Comparison of ENCODE assay signal across 10 mouse cellular contexts in the genomic region with DNA sequence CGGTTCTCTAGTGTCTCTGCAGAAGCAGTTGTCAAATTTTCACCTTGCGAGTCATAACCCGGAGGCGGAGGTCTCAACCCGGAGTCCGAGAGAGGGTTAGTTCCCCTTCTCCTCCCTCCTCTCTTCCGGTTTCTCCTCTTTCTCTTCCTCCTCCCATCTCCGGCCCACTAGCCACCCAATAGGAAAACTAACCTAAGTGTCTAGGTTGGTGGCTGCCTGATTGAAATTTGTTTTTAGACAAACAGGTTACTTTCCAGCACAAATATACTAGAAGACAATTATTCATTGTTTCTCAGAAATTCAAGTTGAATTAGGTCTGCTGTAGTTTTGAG. TPM values are rescaled to one million over a fixed set of nuclear protein-coding genes. Genes with fewer than 3 reads are reported as not detected.
DNase-seq lines count a peak whose midpoint lies in the region; ATAC-seq and TF ChIP-seq lines count a peak whose summit lies in the region.
"Had no signal": no experiment of that assay in that cellular context is flagged by ENCODE, and none has a peak within 500 bp of the region (broad histone marks: within the 10 kb centered on the region; RNA-seq: fewer than 3 reads in every experiment).

No protein-coding gene starts in this region.

- peak; percentile 75; the same call in 1 of the 2 replicates for ATAC-seq in frontal cortex, adult (ENCODE audit: low TSS enrichment)
- ATAC-seq in liver, embryonic 14.5 days (ENCODE audit: insufficient read depth): no peak

- no peaks in the 10 kb centered on the region for H3K27me3 ChIP-seq in testis, adult 2 months (ENCODE audit: control insufficient read depth, insufficient read depth, low read length)
- no peaks in the 10 kb centered on the region for H3K27me3 ChIP-seq in liver, embryonic 14.5 days (ENCODE audit: control insufficient read depth, insufficient read depth, low read length)

- TF ChIP-seq POLR2A in testis, adult 2 months (IDR thresholded peaks at IDR 0.05; ENCODE audit: control insufficient read depth, low read depth, low read length): no peak

- H3K27ac ChIP-seq in testis, adult 2 months (ENCODE audit: control insufficient read depth, insufficient read depth, low read depth, low read length): peak overlapping the region; percentile 71
- no peak overlapping the region for H3K27ac ChIP-seq in liver, embryonic 14.5 days

- H3K4me2 ChIP-seq in liver, embryonic 14.5 days (ENCODE audit: low read depth): peak overlapping the region; percentile 47

- H3K4me1 ChIP-seq in testis, adult 2 months (ENCODE audit: control insufficient read depth, insufficient read depth, low read length): peaks cover 6% of the 10 kb centered on the region
- peaks cover 0 to 7% of the 10 kb centered on the region in 2 experiments; a peak in 2 of 4 replicates for H3K4me1 ChIP-seq in liver, embryonic 14.5 days (replicated peaks; ENCODE audit: control insufficient read depth in 2 of 2, insufficient read depth in 2 of 2, low read length in 1 of 2)

- no peak overlapping the region for H3K9ac ChIP-seq in liver, embryonic 14.5 days (replicated peaks)

- no peak for TF ChIP-seq CTCF in testis, adult 2 months (IDR thresholded peaks at IDR 0.05; ENCODE audit: control insufficient read depth, insufficient read depth, insufficient replicate concordance, low read depth, low read length)
- TF ChIP-seq CTCF in liver, embryonic 14.5 days (IDR thresholded peaks at IDR 0.05; ENCODE audit: low read depth): no peak

- H3K4me3 ChIP-seq in testis, adult 2 months (ENCODE audit: control insufficient read depth, low read depth, low read length): peak overlapping the region; percentile 92
- H3K4me3 ChIP-seq in liver, embryonic 14.5 days (ENCODE audit: insufficient read depth in 1 of 2, low read depth in 2 of 2, low read length in 2 of 2): peak overlapping the region; percentile 35 to 46

- no peaks in the 10 kb centered on the region for H3K9me3 ChIP-seq in liver, embryonic 14.5 days (ENCODE audit: control insufficient read depth, low read length)

- no peak for DNase-seq in frontal cortex, postnatal 10 days (ENCODE audit: low spot score in 2 of 2)
- DNase-seq in testis, postnatal 14 days (ENCODE audit: low spot score): no peak
- no peak for DNase-seq in liver, embryonic 14.5 days (ENCODE audit: low read depth in 3 of 3, low spot score in 3 of 3)
- peak; percentile 49 for DNase-seq in yolk sac, embryonic 10.5 days (ENCODE audit: low spot score)
- DNase-seq in right cerebral cortex, postnatal 25 days: no peak
- DNase-seq in right cerebral cortex, adult 18-20 months: no peak

- TF ChIP-seq EP300 in liver, embryonic 14.5 days (IDR thresholded peaks at IDR 0.05; ENCODE audit: low read depth): no peak

- no peaks in the 10 kb centered on the region; the same call in 1 of the 2 replicates for H3K36me3 ChIP-seq in testis, adult 2 months (ENCODE audit: control insufficient read depth, insufficient read depth, low read length)
- no peaks in the 10 kb centered on the region for H3K36me3 ChIP-seq in liver, embryonic 14.5 days (replicated peaks; ENCODE audit: control insufficient read depth, insufficient read depth, low read depth)

- 4% methylated on average over 8 of the region's 8 CpGs for WGBS in liver, embryonic 14.5 days (ENCODE audit: insufficient replicate concordance)

RNA-seq across cellular contexts. Expression of gene Dydc1, which starts 0.2 kb away (rescaled TPM):
- polyA plus RNA-seq in testis, adult 2 months (2012; rRNA removed): 22.1 and 24.6 TPM in 2 replicates
- polyA plus RNA-seq in liver, embryonic 14.5 days (2012; rRNA removed): 0.03 TPM in 1 of 2 replicates, not detected in the other
- 0.11 TPM in 1 of 2 replicates, not detected in the other for polyA plus RNA-seq in liver, embryonic 14.5 days (2014; fragmentation: Nextera tagmentation; extraction: Ambion mirVana)
- polyA plus RNA-seq: C2C12 had no signal

RNA-seq across cellular contexts. Expression of gene Dydc2, which starts 3.9 kb away (rescaled TPM):
- polyA plus RNA-seq in testis, adult 2 months (2012; rRNA removed): 34.6 and 36.9 TPM in 2 replicates
- not detected in 2 replicates for polyA plus RNA-seq in liver, embryonic 14.5 days (2012; rRNA removed)
- not detected in 2 replicates for polyA plus RNA-seq in liver, embryonic 14.5 days (2014; fragmentation: Nextera tagmentation; extraction: Ambion mirVana)

RNA-seq across cellular contexts. Expression of gene Mat1a, which starts 31.9 kb away (rescaled TPM):
- polyA plus RNA-seq in testis, adult 2 months (2012; rRNA removed): 0.13 and 0.16 TPM in 2 replicates
- 7.7 and 8.3 TPM in 2 replicates for polyA plus RNA-seq in liver, embryonic 14.5 days (2012; rRNA removed)
- polyA plus RNA-seq in liver, embryonic 14.5 days (2014; fragmentation: Nextera tagmentation; extraction: Ambion mirVana): 20.4 and 25.0 TPM in 2 replicates
- polyA plus RNA-seq: C2C12 had no signal

RNA-seq across cellular contexts. Expression of gene Sftpa1, which starts 58.7 kb away (rescaled TPM):
- polyA plus RNA-seq in testis, adult 2 months (2012; rRNA removed): not detected in 2 replicates
- polyA plus RNA-seq in liver, embryonic 14.5 days (2012; rRNA removed): 0.01 and 0.10 TPM in 2 replicates
- polyA plus RNA-seq in liver, embryonic 14.5 days (2014; fragmentation: Nextera tagmentation; extraction: Ambion mirVana): 0.19 and 0.33 TPM in 2 replicates
- polyA plus RNA-seq: brain, embryonic 14.5 days; C2C12 had no signal

RNA-seq across cellular contexts. Expression of gene Fam213a, which starts 59.3 kb away (rescaled TPM):
- 41.1 and 45.1 TPM in 2 replicates for polyA plus RNA-seq in testis, adult 2 months (2012; rRNA removed)
- polyA plus RNA-seq in liver, embryonic 14.5 days (2012; rRNA removed): 22.0 and 39.4 TPM in 2 replicates
- polyA plus RNA-seq in liver, embryonic 14.5 days (2014; fragmentation: Nextera tagmentation; extraction: Ambion mirVana): 41.8 and 45.1 TPM in 2 replicates

Comparison
In these comparisons a context has a peak if more than half of its experiments do, and no peak if none do; other contexts are left out.
1. RNA of gene Dydc1, which starts 0.2 kb away (polyA plus RNA-seq): 22.1 to 24.6 TPM in testis, adult 2 months; 0.03 to 0.11 TPM in liver, embryonic 14.5 days; every median in the first group is over 10 times any median in the second.
2. RNA of gene Dydc2, which starts 3.9 kb away (polyA plus RNA-seq): 34.6 to 36.9 TPM in testis, adult 2 months; not detected in liver, embryonic 14.5 days; every median in the first group is over 10 times any median in the second.